Mouse (Mus musculus) spleen, adult 2 months (tissue): ENCODE measurements around the gene Sult4a1.

ENCODE experiments used
- CTCF ChIP-seq: fragments of 200-500 bp; IDR thresholded peaks from 2 replicates; pipeline ENCODE4 v1.5.1; 2011; ENCODE audit warnings: mild to moderate bottlenecking, inconsistent platforms; ENCODE audit not compliant: insufficient read depth, insufficient read length, insufficient replicate concordance; ENCODE audit errors: extremely low read depth
- POLR2A ChIP-seq: fragments of 200-500 bp; IDR thresholded peaks from 2 replicates; pipeline ENCODE4 v1.6.1; 2011; ENCODE audit warnings: low read depth, low read length, inconsistent platforms

- TF ChIP-seq CTCF (no peak), POLR2A (no peak)
Measured at GRCm38 (mm10) chr15:84133440-84133839, 27.9 kb upstream of the Sult4a1 start.
